27 mouse cellular contexts compared by ENCODE assay signal in the genomic region with DNA sequence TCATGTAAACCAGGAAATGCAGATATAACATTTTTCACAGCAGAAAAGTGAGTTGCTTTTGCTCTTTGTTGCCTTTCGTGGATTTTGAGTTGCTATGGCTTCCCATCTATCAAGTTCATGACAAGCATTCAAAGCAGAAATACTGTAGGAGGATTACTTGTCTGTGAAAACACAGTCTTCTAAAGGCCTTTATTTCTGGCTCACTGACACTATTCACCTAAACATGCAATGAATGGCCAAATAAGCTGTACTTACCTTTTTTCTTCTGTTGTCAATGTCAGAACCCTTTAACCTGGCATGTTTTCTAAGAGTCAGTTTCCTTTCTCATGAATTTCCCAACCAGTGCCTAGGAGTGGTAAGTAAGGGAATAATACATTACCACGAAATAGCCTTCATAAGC.
"Had no signal": no experiment of that assay in that cellular context is flagged by ENCODE, and none has a peak within 500 bp of the region (broad histone marks: within the 10 kb centered on the region; RNA-seq: fewer than 3 reads in every experiment).

No protein-coding gene starts in this region.

- H3K9me3 ChIP-seq: heart, embryonic 13.5 days; heart, embryonic 15.5 days; hindbrain, embryonic 13.5 days; hindbrain, embryonic 15.5 days; limb, embryonic 10.5 days; limb, embryonic 12.5 days; liver, embryonic 13.5 days; liver, embryonic 15.5 days had no signal

- H3K36me3 ChIP-seq: heart, embryonic 13.5 days; heart, embryonic 15.5 days; hindbrain, embryonic 13.5 days; hindbrain, embryonic 15.5 days; limb, embryonic 10.5 days; limb, embryonic 12.5 days; liver, embryonic 13.5 days; liver, embryonic 15.5 days had no signal

- H3K4me1 ChIP-seq: heart, embryonic 13.5 days; heart, embryonic 15.5 days; hindbrain, embryonic 13.5 days; hindbrain, embryonic 15.5 days; limb, embryonic 10.5 days; limb, embryonic 12.5 days; liver, embryonic 13.5 days; liver, embryonic 15.5 days had no signal

- H3K4me2 ChIP-seq: heart, embryonic 11.5 days; heart, embryonic 13.5 days; heart, embryonic 15.5 days; hindbrain, embryonic 13.5 days; hindbrain, embryonic 15.5 days; limb, embryonic 12.5 days; liver, embryonic 11.5 days; liver, embryonic 13.5 days; liver, embryonic 15.5 days had no signal

- H3K27me3 ChIP-seq: heart, embryonic 13.5 days; heart, embryonic 15.5 days; hindbrain, embryonic 13.5 days; hindbrain, embryonic 15.5 days; limb, embryonic 12.5 days; liver, embryonic 13.5 days; liver, embryonic 15.5 days had no signal

- H3K4me3 ChIP-seq: heart, adult 2 months; heart, embryonic 13.5 days; heart, embryonic 15.5 days; hindbrain, embryonic 13.5 days; hindbrain, embryonic 15.5 days; layer of hippocampus, adult 2 months; left cerebral cortex, adult 2 months; limb, embryonic 10.5 days; limb, embryonic 12.5 days; liver, embryonic 13.5 days; liver, embryonic 15.5 days had no signal

- ATAC-seq: hindbrain, postnatal 0 days; intestine, embryonic 16.5 days; liver, postnatal 0 days had no signal

- H3K9ac ChIP-seq: heart, embryonic 13.5 days; heart, embryonic 15.5 days; hindbrain, embryonic 13.5 days; hindbrain, embryonic 15.5 days; limb, embryonic 12.5 days; liver, embryonic 13.5 days; liver, embryonic 15.5 days; liver, postnatal 0 days had no signal

- DNase-seq: gastrocnemius, postnatal 14 days; gastrocnemius, postnatal 36 days; heart, adult 11 months; heart, adult 2 months; heart, postnatal 14 days; heart, postnatal 36 days; kidney, adult 11 months; kidney, adult 8-10 months; kidney, postnatal 10 days; kidney, postnatal 25 days; kidney, postnatal 4 days; liver; liver, embryonic 13.5 days; liver, postnatal 0 days had no signal

- H3K27ac ChIP-seq: heart, adult 2 months; heart, embryonic 13.5 days; heart, embryonic 15.5 days; hindbrain, embryonic 13.5 days; hindbrain, embryonic 15.5 days; hindbrain, postnatal 0 days; layer of hippocampus, adult 2 months; left cerebral cortex, adult 2 months; limb, embryonic 10.5 days; limb, embryonic 12.5 days; liver, embryonic 13.5 days; liver, embryonic 15.5 days had no signal
